Mouse (Mus musculus): ENCODE results near the gene Dip2b. TPM values are rescaled to one million over a fixed set of nuclear protein-coding genes. Genes with fewer than 3 reads are reported as not detected.

The Dip2b gene
- polyA plus RNA-seq, 2 experiments from 2014 or later, result 14.8 to 17.1 TPM

DNA sequence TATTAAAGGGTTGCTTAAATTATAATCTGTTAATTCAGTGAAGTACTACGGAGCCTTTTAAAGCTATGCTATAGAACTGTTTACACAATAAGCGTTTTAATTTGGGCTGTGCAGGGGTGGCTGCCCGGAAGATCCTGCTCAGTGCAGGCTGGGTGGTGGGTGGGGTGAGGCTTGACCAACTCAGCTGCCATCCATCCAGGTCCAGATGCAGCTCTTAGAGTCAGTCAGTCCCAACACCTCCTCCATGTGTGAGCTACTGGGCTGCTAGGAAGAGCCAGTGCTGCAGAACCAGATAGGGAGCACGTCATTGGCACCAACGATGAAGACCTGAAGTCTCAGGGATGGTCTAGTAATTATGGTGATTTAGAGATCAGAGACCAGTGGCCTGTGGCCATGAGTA, 101.2 kb downstream of the Dip2b start:
- no peak for ATAC-seq

DNA sequence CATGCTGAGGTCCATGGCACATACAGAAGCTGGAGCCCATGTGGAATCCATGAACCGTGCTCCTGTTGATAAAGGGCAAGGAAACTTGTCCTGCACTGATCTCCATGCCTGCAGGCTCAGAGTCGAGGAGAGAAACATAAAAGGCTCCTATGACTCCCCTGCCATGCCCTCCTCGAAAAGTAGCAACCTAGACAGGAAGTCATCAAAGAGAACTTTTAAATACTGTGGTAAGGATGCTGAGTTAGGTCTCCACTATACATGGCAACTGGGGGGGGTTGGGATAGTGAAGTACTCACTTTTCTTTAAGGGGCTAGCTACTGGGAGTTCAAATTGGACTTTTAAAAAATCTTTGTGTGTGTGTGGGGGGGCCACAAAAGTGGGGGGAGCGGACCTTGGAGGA, 102.0 kb downstream of the Dip2b start:
- peak; percentile 49 for ATAC-seq

DNA sequence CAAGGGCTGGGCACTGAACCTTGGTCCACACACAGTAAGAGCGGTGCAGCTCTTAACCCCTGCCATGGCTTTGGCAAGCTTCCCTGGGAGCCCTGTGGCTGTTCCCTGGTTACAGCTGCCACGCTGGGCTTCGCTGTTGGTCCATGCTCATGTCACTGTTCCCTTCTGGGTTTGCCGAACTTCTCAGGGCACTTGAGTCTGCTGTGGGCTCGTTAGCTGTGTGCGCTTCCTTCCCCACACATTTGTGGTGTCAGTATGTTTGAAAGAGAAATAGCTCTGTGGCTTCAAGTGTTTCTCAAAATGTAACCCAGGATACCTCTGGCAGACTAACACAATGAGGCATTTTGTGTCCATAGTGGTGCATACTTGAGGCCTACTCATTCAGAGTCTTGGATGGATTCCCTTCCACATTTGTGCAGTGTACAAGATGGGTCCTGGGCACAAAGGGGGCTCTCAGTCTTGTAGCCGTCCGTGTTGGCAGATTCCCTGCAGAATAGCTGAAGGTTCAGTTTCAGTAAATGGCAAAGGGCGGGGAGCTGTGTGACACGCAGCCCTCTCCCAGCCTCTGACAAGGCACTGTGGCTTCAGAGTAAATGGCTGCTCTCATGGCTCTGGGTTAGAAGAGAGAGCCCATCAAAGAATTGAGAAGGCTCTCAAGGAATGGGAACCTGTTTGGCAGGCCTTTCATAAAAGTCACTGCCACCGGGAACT, 104.8 kb downstream of the Dip2b start:
- ATAC-seq, result no peak

DNA sequence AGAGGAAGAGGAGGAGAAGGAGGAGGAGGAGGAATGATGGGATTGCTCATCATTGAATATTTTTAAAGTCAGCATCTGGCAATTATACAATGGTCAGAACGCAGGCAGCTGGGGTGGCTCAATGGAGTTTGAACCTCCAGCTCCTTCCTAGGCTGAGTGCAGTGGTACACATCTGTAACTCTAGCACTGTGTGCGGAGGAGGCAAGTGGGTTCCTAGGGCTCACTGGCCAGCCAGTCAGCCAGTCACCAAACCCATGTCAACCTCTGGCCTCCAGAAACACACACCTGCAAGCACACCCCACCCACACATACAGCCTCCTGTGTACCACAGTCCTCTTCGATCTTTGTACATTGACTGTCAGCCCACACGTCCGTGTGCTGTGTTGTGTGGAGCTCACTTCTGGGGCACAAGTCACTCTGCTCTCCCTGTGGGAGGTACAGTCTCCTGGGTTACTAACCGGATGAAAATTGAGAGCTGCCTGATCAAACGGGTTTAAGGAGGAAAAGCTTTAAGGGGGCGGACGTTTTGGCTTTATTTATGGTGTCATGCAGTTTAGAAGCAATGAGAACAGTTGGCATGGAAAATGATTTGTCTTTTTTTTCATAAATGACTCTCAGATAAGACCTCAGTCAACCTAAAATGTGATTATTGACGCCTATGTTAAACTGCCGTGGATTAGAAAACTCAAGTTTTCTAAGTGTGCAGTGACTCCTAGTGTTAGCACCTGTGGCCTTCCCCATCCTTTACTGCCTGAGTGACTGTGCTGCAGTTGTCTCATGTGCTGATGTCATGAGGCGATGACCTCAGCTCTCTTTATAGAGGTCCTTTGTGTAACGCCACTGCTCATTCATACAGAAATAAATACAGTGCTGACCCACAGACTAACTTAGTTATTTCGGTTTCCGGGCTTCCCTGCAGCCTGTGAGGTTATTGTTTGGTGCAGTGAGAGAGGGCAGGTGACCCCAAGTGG, 106.7 kb downstream of the Dip2b start:
- peak; percentile 32 for ATAC-seq

DNA sequence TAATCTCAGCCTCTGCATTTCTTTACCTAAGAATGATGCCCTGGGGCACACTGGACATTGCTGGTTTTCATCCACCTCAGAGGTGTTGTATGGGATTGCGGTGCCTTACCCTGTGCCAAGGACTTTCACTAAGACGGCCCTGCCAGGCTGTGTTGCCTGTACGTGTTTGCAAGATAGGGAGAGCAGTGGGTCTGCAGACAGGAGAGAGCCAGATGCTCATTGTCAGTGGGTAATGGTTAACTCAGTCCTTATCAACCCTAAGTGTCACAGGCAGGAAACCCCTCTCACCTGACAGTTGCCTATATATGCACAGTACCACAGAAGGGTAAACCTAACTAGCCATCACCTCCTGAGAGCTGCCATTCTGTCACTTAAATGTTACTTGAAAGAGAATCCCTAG, 107.5 kb downstream of the Dip2b start:
- no peak for ATAC-seq

DNA sequence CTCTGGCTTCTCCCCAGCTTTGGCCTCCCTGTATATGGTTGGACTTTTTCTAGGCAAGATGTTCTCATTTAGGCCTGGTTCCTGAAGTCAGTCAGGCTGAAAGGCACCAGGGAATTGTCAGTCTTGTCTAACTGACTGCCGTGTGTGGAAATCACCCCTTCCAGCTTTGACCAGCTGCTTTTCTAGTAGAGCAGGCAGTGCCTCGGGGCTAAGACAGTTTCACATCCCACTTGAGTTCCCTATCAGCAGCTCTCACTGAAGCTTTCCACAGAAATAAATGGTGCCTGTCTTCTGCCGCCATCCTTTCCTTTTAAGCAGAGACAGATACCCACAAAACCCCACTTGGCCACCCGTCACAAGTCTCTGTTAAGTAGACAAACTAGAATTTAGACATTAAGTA, 112.1 kb downstream of the Dip2b start:
- no peak for ATAC-seq

DNA sequence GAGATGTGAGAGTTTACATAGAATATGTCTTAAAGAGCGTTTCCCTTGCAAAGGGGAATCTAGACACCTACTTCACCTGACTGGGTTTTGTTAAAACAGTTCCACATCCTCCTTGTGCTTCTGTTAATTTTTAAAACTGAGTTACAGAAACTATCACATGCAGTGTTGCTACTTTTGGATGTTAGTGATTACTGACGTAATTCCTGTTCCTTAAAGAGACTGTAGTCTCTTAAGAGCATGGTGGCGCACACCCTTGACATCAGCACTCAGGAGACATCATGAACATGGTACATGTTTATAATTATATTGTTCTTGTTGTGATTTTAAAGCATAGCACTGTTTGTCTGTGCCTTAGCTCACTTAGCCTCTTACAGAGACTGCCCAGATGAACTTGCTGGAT, 113.9 kb downstream of the Dip2b start:
- no peak for ATAC-seq

DNA sequence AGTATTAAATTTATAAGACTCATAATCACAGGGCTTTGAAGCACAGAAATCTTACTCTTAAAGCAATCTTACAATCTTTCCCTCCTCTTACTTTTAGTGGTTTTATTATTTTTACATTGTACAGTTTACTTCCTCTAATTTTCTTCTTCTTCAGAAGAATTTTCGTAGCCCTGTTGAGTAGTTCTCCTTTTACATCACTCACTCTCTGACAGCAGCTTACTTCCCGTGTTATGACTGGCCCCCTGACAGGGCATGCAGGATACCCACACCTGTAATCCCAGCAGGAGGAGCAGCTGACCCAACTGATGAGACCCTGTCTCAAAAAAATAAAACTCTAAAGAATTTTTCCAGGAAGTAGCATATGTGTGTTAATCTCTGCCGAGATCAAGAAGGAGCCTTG, 114.6 kb downstream of the Dip2b start:
- no peak for ATAC-seq

DNA sequence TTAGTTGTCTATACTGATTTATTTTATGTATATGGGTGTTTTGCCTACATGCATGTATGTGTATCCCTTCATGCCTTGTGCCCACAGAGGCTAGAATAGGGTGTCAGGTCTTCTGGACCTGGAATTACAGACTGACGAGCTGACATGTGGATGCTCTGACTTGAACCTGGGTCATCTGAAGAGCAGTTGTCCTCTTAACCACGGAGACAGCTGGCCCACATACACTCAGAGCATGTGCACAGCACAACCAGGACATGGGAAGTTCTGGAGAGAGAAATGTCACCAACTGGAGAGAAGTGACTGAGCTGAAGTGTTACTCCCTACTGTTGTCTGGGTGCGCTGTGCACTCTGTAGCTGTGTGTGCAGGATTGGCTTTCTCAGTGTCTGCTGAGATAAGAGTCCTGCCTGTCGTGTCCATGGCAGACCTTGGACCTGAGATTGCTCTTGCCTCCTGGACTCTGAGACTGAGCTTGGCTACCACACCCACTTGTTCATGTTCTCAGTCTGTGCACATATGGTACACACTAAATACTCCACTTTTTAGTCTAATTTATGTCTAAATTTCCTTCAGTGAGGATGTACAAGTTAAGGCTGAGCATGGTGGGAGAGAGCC, 117.7 kb downstream of the Dip2b start:
- no peak for ATAC-seq

DNA sequence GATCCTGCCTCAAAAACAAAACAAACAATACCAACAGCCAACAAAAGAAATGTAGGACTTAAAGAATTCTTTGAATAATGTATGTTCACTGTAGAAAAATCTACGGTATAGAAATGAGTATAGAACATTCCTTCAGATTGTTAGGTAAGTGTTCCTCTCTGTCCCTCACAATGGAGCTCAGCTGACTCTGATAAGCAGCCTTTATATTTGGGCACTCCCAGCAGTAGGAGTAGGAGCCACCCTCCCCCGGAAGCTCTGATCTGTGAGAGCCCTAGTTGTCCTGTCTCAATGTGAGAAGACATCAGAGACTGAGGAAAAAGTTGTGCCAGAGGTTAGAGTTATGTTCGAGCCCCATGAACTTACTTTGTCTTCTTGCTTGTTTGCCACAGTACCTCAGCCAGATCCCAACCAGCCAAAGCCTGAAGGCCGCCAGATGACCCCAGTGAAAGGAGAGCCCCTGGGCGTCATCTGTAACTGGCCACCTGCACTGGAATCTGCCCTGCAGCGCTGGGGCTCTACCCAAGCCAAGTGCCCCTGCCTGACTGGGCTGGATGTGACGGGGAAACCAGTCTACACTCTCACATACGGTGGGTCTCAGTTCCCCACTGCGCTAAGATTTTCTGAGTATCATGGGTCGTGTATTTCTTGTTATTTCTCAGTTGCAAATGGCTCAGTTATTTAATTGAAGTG, 118.5 kb downstream of the Dip2b start:
- no peak for ATAC-seq

DNA sequence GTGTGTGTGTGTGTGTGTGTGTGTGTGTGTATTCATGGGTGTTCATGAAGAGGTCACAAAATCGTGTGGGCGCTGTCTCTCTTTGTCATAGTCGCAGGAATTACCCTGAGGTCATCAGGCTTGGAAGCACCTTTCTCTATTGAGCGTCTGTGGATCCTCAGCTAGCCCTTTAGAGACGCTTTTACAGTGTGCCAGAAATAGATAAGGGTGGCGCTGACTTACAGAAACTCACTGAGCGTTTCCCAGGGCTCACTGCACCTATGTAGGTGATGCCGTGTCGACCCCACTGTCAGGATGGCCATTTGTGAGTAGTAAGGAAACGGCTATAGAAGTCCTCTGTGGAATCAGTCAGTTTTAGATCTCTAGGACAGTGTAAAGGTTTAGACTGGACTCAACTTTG, 120.5 kb downstream of the Dip2b start:
- ATAC-seq, result no peak

DNA sequence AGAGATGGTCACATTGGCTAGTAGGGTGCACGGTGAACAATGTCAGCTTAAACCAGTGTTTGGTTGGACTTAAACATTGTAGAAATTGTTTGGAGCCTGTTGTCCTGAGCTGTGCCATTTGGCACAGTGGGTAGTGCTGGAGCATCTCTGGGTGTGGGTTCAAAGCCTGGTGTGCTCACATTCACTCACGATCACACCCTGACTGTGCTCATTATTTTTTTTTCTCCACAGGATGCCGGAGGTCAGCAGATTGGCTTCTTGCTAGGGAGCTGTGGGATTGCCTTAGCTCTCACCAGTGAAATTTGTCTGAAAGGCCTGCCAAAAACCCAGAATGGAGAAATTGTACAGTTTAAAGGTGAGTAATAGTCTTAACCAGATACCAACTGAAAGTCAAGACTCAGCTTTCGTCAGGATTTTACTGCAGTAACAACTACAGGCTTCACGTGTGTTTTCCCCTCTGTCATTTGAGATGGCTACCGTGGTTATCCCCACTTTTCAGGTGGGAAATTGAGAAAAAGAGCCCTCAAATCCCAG, 123.3 kb downstream of the Dip2b start:
- no peak for ATAC-seq

DNA sequence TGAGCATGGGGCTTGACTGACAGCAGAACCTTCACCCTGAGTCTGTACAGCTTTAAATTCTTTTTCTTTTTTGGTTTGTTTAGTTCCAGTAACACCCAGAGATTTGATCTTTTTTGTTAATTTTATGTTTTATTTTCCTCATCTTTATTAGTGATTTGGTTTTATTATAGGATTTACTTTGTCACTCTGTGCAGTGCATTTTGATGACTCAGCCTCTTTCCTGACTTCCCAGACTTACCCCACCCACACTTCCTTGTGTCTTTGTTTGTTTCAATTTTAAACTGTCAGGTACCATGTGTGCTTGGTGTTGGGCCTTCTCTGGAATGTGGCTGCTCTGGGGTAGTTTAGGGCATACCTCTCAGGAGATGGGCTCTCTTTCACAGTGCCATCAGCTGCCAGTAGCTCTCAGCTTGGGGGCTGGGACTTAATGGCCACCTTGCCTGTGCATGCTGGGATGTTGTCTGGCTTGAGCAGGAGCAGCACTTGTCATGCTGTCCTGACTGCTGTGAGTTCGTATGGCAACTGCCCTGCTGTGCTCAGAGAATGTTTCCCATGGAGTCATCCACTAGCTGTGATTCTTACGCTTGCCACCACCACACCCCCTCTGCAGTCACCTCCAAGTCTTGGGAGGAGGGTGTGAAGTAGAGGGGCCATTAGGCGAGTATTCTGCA, 125.1 kb downstream of the Dip2b start:
- no peak for ATAC-seq

DNA sequence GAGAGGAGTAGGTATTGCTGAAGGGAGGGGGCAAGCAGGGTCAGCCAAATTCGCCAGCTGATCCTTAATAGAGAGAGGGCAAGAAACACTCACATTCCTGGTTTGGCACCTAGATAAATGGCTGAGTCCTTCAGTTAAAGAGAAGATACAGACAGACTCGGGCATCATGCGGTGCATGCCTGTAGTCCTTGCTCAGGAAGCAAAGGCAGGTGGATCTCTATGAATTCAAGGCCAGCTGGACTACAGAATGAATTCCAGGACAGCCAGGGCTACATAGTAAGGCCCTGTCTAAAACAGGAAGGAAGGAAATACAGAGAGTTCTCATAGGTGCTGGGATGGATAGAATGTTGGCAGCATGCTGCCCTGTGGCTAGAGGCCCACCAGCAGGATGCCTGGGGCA, 128.0 kb downstream of the Dip2b start:
- no peak for ATAC-seq

DNA sequence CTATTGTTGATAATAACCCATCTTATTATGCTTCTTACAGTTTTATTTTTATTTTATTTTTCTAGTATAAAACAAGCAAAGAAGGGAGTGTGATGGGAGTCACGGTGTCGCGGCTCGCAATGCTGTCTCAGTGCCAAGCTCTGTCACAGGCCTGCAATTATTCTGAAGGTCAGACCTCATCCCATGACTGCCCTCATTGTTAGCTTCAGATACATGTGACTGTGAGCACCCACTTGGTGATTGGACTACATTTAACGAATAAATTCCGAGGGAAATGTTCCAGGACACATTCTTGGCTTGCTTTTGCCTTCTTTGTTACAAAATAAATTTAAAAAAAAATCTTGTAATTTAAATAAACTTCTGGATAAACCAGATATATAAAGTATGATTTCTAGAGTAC, 129.3 kb downstream of the Dip2b start:
- ATAC-seq, result no peak

DNA sequence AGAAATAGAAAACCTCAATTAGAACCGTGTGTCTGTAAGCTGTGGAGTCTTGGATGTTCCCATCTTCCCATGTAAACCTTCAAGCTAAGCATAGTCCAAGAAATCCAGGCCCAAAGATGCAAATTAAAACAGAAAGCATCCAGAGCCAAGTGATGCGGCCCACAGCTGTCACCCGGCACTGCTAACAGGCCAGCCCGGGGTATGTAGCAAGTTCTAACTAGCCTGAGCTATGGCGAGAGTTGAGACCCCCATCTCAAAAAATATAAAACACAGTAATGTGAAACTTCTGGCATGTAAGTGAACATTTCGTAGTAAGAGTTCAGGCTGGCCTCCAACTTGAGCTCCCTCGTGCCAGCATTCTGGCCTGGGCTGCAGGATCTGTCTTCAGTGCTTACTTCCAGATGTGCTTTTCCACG, 129.7 kb downstream of the Dip2b start:
- ATAC-seq, result no peak

DNA sequence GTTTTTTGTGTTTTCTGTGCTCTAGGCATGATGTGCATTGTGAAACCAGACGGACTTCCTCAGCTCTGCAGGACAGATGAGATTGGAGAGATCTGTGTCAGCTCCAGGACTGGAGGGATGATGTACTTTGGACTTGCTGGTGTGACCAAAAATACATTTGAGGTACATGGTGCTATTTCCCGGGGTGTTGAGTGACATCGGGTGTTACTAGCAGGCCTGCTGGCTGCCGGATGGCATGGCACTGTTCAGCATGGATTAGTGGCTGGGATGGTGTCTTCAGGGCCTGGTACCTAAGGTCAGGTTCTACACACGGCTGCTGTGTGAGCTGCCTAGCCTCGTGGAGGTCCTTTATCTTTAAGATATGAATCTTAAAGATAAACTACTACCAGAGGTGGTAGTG, 136.7 kb downstream of the Dip2b start:
- no peak for ATAC-seq

DNA sequence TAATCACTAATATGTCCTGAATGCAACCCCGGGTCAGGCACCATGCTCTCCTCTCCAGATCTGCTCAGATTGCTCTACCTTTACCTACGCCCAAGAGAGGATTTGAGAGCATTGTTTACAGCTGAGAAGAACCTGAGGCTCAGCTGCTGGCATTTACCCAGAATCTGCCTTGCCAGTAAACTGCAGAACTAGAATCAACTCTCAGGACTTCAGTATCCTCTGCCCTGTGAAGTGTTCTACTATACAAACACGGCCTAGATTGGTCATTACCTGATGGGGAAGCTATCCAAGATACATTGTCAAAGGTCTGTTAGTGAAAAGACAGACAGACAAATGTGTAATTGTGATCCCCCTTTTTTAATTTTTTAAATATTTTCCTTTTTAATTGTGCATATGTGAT, 138.7 kb downstream of the Dip2b start:
- no peak for ATAC-seq

DNA sequence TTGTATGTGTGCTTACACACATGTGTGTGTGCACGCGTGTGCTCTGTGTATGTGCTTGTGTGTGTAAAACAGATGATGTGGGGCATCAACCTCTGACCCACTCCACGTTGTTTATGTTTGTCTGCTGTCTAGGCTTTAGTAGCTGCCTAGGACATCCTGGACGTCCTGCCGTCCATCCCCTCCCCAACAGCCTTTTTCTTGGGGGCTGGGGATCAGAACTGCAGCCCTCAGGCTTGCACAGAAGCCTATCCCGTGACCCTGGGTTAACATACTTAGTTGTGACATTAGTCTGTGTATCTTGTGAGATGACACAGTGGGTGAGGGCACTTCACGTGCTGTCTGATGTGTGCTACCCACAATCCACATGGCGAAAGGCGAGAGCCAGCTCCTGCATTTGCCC, 139.1 kb downstream of the Dip2b start:
- ATAC-seq, result no peak

DNA sequence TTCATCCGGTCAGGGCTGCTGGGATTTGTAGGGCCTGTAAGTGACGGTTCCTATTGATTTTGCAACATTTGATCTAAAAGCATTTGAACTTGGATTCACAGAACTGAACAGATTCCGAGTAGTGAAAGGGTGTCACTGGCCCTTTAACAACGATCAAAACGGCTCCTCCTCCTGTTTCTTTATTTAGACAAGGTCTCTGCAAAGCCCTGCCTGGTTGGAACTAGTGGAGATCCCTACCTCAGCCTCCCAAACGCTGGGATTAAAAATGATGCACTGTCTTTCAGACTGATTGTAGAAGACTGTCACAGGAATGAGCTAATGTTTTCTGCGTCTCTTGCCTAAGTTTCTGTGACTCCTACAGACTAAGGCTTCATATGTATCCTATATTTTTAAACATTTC, 140.0 kb downstream of the Dip2b start:
- no peak for ATAC-seq

DNA sequence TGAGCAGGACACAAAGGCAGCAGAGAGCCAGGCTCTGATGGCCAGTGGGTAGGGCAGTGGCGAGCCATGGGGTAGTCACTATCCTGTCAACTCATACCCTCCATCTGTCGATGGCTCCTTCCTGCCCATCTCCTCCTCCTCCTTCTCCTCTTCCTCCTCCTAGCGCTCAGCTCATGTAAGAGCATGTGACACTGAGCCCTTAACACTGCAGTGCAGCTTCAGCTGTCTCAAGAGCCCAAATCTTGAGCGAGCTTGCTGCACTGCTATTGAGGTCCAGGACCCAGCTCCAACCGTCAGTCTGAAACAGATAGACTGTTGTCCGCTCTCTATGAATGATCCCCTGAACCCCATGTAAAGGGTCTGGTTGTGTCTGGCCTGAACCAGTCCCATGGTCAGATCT, 141.2 kb downstream of the Dip2b start:
- ATAC-seq, result no peak

DNA sequence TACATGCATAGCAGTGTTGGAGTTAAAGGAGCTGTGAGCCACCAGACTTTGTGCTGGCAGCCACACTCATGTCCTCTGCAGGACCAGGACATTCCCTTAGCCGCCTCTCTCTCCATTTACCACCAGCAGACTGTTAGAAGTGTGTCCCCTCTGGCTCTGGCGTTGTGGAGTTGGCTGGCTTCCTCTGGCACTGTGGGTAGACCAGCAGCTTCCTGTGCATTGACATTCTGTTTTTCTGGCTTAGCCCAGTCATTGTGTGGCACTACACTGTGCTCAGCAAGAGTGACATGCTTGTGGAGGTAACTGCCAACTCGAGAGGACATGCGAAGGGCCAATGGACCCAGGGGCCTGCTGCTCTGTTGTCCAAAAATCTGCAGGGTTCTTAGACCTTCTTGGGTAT, 141.8 kb downstream of the Dip2b start:
- peak; percentile 52 for ATAC-seq
